Mouse (Mus musculus): ENCODE results near the gene Mpv17l2.

DNA sequence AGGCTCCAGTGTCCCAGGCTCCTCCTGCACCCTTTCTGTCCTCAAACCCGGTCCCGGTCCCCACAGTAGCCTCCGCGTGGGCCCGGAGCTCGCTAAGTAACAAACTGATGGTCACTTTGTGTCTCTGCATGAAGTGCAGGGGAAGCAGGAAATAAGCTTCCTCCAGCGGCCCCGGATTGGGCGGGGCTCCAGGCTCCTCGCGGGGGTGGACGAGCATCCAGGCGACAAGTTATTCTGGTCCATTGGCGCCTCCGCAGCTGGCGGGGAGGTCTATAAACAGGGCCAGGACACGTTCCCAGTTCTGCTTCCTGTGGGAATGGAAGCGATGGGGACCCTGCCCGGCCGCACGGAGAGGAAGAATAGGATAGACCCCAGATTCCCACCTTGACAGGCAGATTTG is 7.6 kb downstream of the Mpv17l2 start:
- TF ChIP-seq CTCF (IDR thresholded peaks at IDR 0.05; ENCODE audit: low read depth, low read length) (no peak), POLR2A (IDR thresholded peaks at IDR 0.05; ENCODE audit: borderline replicate concordance, low read depth, low read length) (no peak)
